In the genomic region with DNA sequence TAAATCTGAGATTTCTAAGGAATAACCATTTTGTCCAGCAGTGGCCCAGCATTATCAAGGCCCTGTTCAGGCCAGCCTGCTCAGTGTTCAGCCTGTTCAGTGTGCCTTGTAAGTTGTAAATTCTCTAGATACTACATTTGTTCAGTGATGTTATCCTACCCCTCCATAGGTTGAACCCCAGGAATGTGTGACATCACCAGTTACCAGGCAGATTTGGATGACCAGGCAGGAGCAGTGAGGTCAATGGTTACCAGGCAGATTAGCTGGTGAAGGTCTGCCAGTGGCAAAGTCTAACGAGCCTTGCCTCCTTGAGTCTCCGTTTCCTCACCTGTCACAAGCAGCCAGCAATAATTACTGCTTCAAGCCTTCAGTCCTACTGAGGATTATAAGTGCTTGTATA, we compare ENCODE assay signal across 9 mouse cellular contexts. TPM values are rescaled to one million over a fixed set of nuclear protein-coding genes. Genes with fewer than 3 reads are reported as not detected.
A peak's percentile ranks its signal among the peaks of the same experiment; 100 is the strongest.
DNase-seq lines count a peak whose midpoint lies in the region; ATAC-seq lines count a peak whose summit lies in the region.
"Had no signal": no experiment of that assay in that cellular context is flagged by ENCODE, and none has a peak within 500 bp of the region (broad histone marks: within the 10 kb centered on the region; RNA-seq: fewer than 3 reads in every experiment).

No protein-coding gene starts in this region.

- no peak overlapping the region for H3K9ac ChIP-seq in forebrain, embryonic 14.5 days (ENCODE audit: low read length)
- no peak overlapping the region for H3K9ac ChIP-seq in forebrain, embryonic 13.5 days

- H3K9me3 ChIP-seq in forebrain, embryonic 14.5 days (replicated peaks; ENCODE audit: control insufficient read depth, low read length): no peaks in the 10 kb centered on the region
- H3K9me3 ChIP-seq in forebrain, embryonic 13.5 days (replicated peaks): peaks cover 5% of the 10 kb centered on the region
- H3K9me3 ChIP-seq: G1E had no signal

- peak; percentile 44 for DNase-seq in forebrain, embryonic 14.5 days (ENCODE audit: low spot score)
- DNase-seq in 416B (ENCODE audit: low read depth): peak; percentile 86
- peak; percentile 90 for DNase-seq in brain, adult 2 months (ENCODE audit: low read depth, low spot score)
- peak; percentile 61 to 67 for DNase-seq in frontal cortex, postnatal 14 days (ENCODE audit: low spot score in 2 of 2)
- DNase-seq in kidney, postnatal 4 days: peak; percentile 91 to 94
- DNase-seq in lung, postnatal 25 days (ENCODE audit: low spot score): peak; percentile 83
- DNase-seq in testis, postnatal 14 days (ENCODE audit: low spot score): peak; percentile 81

- H3K27ac ChIP-seq in forebrain, embryonic 14.5 days (ENCODE audit: low read depth, low read length): no peak overlapping the region
- no peak overlapping the region for H3K27ac ChIP-seq in forebrain, embryonic 13.5 days

- no peaks in the 10 kb centered on the region for H3K27me3 ChIP-seq in forebrain, embryonic 14.5 days (replicated peaks; ENCODE audit: control insufficient read depth, insufficient read depth, low read length)
- H3K27me3 ChIP-seq in forebrain, embryonic 13.5 days: peaks cover 10% of the 10 kb centered on the region; the same call in 1 of the 2 replicates

- no peaks in the 10 kb centered on the region for H3K36me3 ChIP-seq in forebrain, embryonic 14.5 days (ENCODE audit: control insufficient read depth, insufficient read depth, low read length)
- H3K36me3 ChIP-seq in forebrain, embryonic 13.5 days (ENCODE audit: poor library complexity, severe bottlenecking): no peaks in the 10 kb centered on the region
- H3K36me3 ChIP-seq: G1E had no signal

- H3K4me3 ChIP-seq in forebrain, embryonic 14.5 days (ENCODE audit: low read depth, low read length): no peak overlapping the region
- no peak overlapping the region for H3K4me3 ChIP-seq in forebrain, embryonic 13.5 days

- WGBS in forebrain, embryonic 14.5 days: 31% methylated on average over 2 of the region's 2 CpGs
- 35% methylated on average over 2 of the region's 2 CpGs for WGBS in forebrain, embryonic 13.5 days

- no peak for ATAC-seq in forebrain, embryonic 14.5 days
- no peak for ATAC-seq in forebrain, embryonic 13.5 days

- H3K4me1 ChIP-seq in forebrain, embryonic 14.5 days (ENCODE audit: control insufficient read depth, insufficient read depth, low read length): no peaks in the 10 kb centered on the region
- H3K4me1 ChIP-seq in forebrain, embryonic 13.5 days: no peaks in the 10 kb centered on the region; the same call in 1 of the 2 replicates

- no peak overlapping the region for H3K4me2 ChIP-seq in forebrain, embryonic 14.5 days (ENCODE audit: low read length)
- H3K4me2 ChIP-seq in forebrain, embryonic 13.5 days: no peak overlapping the region

RNA-seq across cellular contexts. Expression of gene Spaca4, which starts 18.8 kb away (rescaled TPM):
- not detected in 2 replicates for polyA plus RNA-seq in forebrain, embryonic 14.5 days (2014; fragmentation: Nextera tagmentation; extraction: Ambion mirVana)
- not detected in 2 replicates for polyA plus RNA-seq in forebrain, embryonic 13.5 days (2015; fragmentation: Nextera tagmentation; extraction: Ambion mirVana)
- polyA plus RNA-seq: G1E had no signal

RNA-seq across cellular contexts. Expression of gene Fam83e, which starts 23.4 kb away (rescaled TPM):
- polyA plus RNA-seq in forebrain, embryonic 14.5 days (2014; fragmentation: Nextera tagmentation; extraction: Ambion mirVana): 0.11 and 0.15 TPM in 2 replicates
- 1.3 TPM in 2 replicates for polyA plus RNA-seq in forebrain, embryonic 13.5 days (2015; fragmentation: Nextera tagmentation; extraction: Ambion mirVana)

RNA-seq across cellular contexts. Expression of gene Sphk2, which starts 26.6 kb away (rescaled TPM):
- 16.3 and 19.7 TPM in 2 replicates for polyA plus RNA-seq in forebrain, embryonic 14.5 days (2014; fragmentation: Nextera tagmentation; extraction: Ambion mirVana)
- 25.3 and 29.7 TPM in 2 replicates for polyA plus RNA-seq in forebrain, embryonic 13.5 days (2015; fragmentation: Nextera tagmentation; extraction: Ambion mirVana)

RNA-seq across cellular contexts. Expression of gene Rpl18, which starts 29.1 kb away (rescaled TPM):
- 727 and 966 TPM in 2 replicates for polyA plus RNA-seq in forebrain, embryonic 14.5 days (2014; fragmentation: Nextera tagmentation; extraction: Ambion mirVana)
- 808 and 823 TPM in 2 replicates for polyA plus RNA-seq in forebrain, embryonic 13.5 days (2015; fragmentation: Nextera tagmentation; extraction: Ambion mirVana)

RNA-seq across cellular contexts. Expression of gene Lmtk3, which starts 39.2 kb away (rescaled TPM):
- 11.8 and 18.4 TPM in 2 replicates for polyA plus RNA-seq in forebrain, embryonic 14.5 days (2014; fragmentation: Nextera tagmentation; extraction: Ambion mirVana)
- polyA plus RNA-seq in forebrain, embryonic 13.5 days (2015; fragmentation: Nextera tagmentation; extraction: Ambion mirVana): 12.4 and 13.1 TPM in 2 replicates
